Mouse (Mus musculus): ENCODE data around the gene Nr3c2.

Gene Nr3c2

GRCm38 (mm10) chr8:77261215-77261614 lies 362.0 kb downstream of the Nr3c2 start:
- no peak for DNase-seq

- no peak for DNase-seq
Measured at GRCm38 (mm10) chr8:77262216-77263009, 363.2 kb downstream of the Nr3c2 start.

- no peak for DNase-seq
Measured at GRCm38 (mm10) chr8:77267941-77268405, 368.7 kb downstream of the Nr3c2 start.

- DNase-seq, result no peak
Measured at GRCm38 (mm10) chr8:77272136-77272535, 372.9 kb downstream of the Nr3c2 start.

- DNase-seq, result no peak
Measured at GRCm38 (mm10) chr8:77275571-77275970, 376.3 kb downstream of the Nr3c2 start.

- DNase-seq, result no peak
Measured at GRCm38 (mm10) chr8:77276827-77277226, 377.6 kb downstream of the Nr3c2 start.

- DNase-seq, result no peak
Measured at GRCm38 (mm10) chr8:77278246-77278645, 379.0 kb downstream of the Nr3c2 start.

GRCm38 (mm10) chr8:77279977-77280376 lies 380.7 kb downstream of the Nr3c2 start:
- DNase-seq, result no peak

- DNase-seq, result no peak
Measured at GRCm38 (mm10) chr8:77282605-77283236, 383.5 kb downstream of the Nr3c2 start.

- no peak for DNase-seq
Measured at GRCm38 (mm10) chr8:77284473-77284872, 385.2 kb downstream of the Nr3c2 start.

GRCm38 (mm10) chr8:77288065-77288464 lies 388.8 kb downstream of the Nr3c2 start:
- no peak for DNase-seq

- DNase-seq, result no peak
Measured at GRCm38 (mm10) chr8:77288492-77288891, 389.2 kb downstream of the Nr3c2 start.

- DNase-seq, result no peak
Measured at GRCm38 (mm10) chr8:77292120-77292519, 392.9 kb downstream of the Nr3c2 start.

GRCm38 (mm10) chr8:77292649-77293048 lies 393.4 kb downstream of the Nr3c2 start:
- DNase-seq, result no peak

GRCm38 (mm10) chr8:77294599-77294998 lies 395.4 kb downstream of the Nr3c2 start:
- no peak for DNase-seq

Data from cerebellum, adult 11 months (tissue).